Mouse (Mus musculus) kidney, postnatal 4 days (tissue): ENCODE data around the gene Tmem259.

Experiments
- DNase-seq, 2 experiments: peaks; one replicate each; pipeline ENCODE4 v3.0.0; 2021; ENCODE audit warnings: mixed read lengths in 2 of 2

Tmem259 gene

DNA sequence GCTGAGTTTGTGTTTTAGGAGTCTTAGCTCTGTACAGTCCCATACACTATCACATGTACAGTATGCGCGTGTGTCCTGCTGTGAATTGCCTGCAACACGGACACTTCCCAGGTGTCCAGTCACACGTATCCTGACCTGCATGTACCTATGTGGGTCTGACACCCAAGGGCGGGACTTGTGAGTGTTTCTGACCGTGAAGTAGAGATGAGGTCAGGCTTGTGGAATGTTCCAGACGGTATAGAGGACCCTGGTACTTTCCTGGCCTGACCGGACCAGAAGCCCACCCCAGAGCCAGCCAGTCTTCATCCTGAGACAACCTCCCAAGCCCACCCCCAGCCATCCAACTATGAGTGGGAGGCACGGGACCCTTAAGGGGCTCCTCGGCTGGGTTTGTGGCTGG lies 31.5 kb upstream of the Tmem259 start:
- DNase-seq: no peak

DNA sequence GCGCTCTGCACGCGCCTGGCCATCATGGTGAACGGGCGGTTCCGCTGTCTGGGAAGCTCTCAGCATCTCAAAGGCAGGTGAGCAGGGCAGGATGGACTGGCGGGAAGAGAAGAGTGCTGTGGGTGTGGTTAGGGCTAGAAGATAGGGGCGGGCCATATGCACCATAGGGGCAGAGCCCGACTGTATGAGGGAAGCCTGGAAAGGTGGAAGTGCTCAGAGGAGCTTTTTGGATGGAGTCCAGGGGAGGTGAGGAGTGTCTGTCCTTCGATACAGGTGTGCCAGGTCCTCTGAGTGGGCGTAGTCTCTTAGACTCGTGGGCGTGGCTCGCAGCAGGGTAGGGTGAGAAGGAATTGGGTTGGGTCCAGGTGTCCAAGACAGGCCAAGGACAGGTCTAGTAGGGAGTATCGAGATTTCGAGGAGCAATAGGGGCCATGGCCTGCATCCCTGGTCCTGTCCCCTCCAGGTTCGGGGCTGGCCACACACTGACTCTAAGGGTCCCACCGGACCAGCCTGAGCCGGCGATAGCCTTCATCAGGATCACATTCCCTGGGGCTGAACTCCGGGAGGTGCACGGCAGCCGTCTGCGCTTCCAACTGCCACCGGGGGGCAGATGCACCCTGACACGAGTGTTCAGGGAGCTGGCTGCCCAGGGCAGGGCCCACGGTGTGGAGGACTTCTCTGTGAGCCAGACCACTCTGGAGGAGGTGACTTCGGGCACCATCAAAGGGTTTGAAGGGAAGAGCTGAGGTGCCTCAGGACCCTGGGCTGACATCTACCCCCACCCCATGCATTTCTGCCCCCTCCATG lies 30.6 kb upstream of the Tmem259 start:
- DNase-seq: peak in 1 of 2 experiments; percentile 49

DNA sequence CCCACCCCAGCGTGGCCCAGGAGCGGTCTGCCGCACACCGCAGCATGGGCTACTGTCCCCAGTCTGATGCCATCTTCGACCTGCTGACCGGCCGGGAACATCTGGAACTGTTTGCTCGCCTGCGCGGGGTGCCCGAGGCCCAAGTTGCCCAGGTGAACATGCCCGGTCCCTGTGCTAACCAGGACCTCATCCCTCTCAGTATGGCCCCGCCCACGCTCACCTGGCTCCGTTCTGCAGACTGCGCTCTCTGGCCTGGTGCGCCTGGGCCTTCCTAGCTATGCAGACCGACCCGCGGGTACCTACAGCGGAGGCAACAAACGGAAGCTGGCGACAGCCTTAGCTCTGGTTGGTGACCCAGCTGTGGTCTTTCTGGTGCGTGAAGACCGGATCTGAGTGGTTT lies 29.5 kb upstream of the Tmem259 start:
- DNase-seq: no peak

DNA sequence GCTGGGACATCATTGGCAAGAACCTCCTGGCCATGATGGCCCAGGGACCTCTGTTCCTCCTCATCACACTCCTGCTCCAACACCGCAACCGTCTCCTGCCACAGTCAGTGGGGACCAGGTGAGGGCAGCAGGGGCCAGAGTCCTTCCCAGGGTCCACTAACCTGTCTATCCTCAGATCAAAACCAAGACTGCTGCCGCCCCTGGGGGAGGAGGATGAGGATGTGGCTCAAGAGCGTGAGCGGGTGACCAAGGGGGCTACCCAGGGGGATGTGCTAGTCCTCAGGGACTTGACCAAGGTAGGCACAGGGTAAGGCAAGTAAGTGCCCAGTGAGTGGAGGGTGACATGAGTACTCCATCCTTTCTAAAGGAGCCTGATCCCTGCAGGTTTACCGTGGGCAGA lies 27.6 kb upstream of the Tmem259 start:
- DNase-seq: no peak

DNA sequence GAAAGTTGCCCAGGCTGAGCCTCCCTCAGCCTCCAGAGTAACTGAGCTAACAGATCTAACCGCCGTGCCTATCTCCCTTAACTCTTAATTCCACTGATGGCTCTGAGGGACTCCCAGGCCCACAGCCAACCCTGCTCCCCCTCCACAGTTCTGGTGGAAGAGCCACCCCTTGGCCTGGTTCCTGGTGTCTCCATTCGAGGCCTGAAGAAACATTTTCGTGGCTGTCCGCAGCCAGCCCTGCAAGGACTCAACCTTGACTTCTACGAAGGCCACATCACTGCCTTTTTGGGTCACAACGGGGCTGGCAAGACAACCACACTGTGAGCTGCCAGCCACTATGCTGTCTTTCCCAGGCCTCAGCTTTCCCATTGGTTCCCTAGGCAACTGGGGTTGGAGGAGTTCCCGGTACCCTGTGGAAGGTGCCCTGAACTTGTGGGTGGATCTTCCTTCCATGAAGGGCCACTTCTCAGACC lies 20.1 kb upstream of the Tmem259 start:
- no peak for DNase-seq

DNA sequence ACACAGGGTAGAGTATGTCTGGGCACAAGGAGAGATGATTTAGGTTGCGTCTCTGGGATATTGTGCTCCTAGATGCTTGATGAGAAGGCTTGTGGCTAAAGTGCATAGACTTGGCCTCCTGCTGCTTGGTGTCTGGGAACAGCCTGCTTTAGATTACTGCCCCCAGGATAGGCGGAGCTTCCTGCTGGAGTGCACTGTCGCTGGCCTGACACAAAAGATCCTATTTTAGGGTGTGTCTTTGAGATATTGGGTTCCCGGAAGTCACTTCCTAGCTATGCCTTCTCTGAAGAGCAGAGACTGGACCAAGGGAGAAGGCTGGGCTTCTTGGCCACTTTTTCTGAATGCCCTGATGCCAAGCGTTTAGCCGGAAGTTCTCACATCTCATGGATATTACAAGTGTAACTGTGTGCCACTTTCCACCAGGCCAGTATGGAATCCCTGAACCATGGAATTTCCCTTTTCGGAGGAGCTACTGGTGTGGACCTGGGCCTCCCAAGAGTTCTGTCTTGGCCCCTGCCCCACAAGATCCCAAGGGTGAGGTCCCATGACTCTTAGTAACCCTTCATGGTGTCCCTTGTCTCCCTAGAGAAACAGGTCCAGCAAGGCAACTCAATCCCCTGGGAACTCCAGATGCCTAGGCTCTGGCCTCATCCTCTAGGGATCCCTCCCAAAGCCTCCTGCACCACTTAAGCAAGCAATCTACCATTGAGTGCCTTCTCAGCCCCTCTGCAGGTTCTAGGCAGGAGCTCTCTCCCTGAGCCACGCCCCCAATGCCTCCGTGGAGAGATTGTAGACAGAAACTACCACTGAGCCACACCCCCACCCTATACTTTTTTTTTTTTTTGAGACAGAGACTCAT lies 19.5 kb upstream of the Tmem259 start:
- DNase-seq: peak in 1 of 2 experiments; percentile 38

DNA sequence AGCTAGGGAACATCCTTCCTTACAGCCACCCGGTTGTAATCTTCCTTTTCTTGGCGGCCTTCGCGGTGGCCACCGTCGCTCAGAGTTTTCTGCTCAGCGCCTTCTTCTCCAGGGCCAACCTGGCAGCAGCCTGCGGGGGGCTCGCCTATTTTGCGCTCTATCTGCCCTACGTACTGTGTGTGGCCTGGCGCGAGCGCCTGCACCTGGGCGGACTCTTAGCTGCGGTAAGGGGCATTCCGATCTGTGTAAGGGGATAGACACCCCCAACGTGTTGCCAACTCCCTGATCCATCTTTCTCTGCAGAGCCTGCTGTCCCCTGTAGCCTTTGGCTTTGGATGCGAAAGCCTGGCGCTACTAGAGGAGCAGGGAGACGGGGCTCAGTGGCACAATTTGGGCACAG lies 18.7 kb upstream of the Tmem259 start:
- DNase-seq: no peak

DNA sequence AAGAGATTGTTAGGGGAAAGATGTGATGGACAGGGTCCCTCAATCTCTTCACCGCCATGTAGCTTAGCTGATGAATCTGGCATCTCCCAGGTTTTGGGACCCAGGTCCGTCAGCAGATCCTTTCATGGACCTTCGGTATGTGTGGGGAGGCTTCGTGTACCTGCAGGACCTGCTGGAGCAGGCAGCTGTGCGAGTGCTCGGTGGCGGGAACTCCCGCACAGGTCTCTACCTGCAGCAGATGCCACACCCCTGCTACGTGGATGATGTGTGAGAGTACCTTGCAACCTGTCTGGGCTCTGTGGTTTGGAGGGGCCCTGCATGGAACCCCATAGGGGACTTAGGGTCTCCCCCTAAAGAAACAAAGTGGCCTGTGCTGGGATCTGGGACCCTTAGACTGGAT lies 17.8 kb upstream of the Tmem259 start:
- DNase-seq: no peak

DNA sequence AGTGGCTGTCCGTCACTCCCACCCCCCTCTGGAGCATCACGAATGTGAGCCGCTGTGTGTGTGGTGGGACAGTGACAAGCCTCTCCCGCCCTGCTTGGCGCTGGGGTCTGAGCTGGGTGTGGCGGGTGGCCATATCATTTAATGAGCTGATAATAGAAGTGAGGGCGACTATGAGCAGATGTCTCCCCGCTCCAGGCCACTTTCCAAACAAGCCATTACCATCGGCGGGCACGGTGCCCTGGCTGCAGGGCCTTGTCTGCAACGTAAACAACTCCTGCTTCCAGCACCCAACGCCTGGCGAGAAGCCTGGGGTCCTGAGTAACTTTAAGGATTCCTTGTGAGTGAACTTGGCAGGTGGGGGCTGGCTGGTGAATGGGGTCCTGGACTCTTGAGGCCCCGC lies 13.7 kb upstream of the Tmem259 start:
- peak in 1 of 2 experiments; percentile 48 for DNase-seq

DNA sequence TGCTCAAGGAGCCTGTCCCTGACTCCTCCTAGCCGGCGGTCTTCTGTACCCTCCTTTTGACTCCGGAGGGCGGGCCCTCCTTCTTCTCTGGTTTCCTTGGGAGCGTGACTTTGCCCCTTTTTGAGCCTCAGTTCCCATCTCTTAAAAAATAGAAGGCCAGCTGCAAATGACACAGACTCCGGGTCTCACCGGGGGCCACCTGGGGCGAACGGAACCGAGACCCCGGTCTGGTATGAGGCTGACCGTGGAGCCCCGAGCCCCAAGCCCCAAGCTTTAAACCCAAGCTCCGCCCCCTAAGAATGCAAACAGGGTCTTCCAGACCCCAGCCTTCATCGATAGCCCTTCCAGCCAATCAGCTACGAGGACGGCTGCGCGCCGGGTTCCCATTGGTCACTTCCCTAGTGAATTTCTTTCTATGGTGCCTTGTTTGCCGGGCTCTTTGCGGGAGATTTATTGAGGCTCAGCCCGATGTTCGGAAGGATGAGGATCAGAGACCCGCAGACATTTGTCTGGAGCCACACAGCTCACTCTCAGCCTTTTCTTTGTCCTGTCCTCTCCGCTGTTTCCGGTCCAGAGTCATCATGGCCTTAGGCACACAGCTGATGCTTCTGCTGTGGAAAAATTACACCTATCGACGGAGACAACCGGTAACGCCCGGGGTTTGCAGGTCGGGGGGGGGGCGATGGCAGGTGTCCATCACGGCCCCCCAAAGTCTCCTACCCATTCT lies 13.1 kb upstream of the Tmem259 start:
- DNase-seq: peak; percentile 83 to 89

DNA sequence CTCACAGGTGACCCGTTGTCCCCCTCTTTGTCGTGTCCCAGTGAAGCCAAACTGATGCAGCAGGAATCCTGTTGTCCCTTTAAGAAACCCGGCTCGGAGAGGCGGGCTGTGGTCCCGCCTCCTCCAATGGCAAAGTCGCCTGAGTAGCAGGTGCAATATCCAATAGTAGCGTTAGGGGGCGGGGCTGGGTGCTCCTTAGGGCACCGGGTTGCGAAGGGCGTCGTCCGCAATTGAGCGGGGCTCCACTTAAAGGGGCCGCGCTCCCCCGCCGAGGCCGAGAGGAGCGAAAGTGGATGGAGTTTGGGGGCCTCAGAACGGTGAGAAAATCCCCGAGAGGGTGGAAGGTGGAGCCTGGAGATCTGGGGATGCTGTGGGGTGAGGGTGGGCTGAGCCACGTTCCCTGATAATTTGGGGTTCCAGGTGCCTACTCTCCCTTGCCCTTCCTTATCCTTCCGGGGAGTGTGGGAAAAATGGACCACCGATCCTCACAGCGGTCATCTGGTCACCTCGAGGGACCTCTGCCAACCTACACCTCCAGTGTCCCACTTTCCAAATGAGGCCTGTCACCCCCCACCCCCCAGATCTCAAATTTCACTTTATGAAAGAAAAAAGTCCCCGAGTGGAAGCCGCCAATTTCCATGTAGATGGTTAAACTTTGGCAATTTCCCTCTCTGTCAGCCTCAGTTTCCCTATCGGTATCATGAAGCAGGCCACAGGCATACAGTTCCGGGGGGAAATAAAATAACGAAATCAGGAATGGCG lies 12.3 kb upstream of the Tmem259 start, which contains the start of gene Abca7:
TSS of gene Abca7 (plus strand) at position 223 of the 762 bp plus-strand sequence.
- DNase-seq: peak; percentile 99

DNA sequence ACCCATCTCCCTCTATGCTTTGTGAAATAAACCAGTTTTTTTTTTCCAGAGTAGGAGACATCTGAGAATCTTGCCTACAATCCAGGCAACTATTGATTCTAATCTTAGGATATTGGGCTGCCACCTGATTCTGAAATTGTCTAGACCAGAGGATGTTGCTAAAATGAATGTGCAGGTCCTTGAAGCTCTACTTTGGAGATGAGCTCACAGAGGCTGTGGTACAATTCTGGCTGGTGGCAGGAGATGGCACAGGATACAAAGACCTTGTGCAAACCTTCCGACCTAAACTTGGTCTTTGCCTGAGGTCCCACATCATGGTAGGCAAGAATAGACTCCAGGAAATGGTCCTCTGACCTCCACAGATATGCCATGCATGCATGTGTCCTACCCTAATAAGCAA lies 11.5 kb upstream of the Tmem259 start:
- DNase-seq: no peak

DNA sequence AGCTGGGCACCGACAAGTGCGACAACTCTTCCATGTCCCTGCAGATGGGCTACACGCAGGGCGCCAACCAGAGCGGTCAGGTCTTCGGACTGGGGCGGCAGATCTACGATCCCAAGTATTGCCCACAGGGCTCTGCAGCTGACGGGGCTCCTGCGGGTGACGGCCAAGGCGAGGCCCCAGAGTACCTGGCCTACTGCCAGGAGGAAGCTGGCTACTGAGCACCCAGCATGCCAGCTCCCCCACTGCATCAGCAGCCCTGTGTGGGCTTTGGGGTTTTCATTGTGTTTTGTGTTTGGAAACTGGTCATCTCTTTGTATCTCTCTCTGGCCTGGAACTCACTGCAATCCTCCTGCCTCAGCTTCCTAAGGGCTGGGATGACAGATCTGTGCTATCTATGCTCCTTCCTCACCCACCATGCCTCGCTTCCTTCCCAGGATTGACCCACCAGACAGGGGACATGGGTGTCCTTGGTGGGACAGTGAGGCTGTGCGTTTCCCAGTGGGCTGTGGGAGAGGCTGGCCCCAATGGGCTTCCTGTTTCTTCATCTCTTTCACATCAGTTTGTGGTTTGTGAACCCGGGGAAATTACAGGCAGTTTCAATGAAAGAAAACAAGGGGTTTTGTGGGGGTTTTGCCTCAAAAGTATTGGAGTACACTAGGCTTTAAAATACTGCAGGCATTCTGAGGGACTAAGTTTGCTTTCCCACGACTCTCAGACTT lies 10.4 kb upstream of the Tmem259 start:
- peak; percentile 45 to 63 for DNase-seq

DNA sequence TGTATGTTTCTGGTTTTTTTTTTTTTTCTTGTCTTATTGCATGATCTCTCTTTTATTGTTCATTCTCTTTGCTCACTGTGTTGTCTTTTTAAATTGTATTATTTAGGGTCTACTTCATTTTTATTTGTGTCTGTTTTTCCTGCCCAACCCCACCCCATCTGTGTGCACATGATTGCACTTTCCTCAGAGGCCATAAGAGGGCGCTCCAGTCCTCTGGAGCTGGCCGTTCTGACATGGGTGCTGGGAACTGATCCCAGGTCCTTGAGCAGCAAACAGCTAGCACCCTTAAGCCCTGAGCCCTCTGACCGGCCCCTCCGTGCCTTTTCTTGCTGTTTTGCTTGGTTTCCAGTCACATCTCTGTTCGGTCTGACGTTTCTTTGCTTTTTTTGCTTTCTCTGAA lies 7.4 kb upstream of the Tmem259 start:
- no peak for DNase-seq

DNA sequence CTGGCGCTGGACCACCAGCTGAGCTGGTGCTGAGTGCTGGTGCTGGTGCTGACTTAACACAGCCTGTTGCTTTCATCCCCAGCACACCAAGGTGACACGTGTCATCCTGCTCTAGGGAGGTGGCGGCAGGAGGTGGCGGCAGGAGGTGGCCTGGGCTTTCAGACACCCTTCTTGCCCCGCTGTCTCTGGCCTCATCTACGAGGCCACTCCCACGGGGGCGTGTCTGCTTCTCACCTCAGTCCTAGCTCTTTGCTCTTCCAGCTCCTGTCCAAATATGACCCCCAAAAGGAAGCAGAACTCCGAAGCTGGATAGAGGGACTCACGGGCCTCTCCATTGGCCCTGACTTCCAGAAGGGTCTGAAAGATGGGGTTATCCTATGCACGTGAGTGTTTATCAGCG lies 7.0 kb upstream of the Tmem259 start:
- DNase-seq: no peak

DNA sequence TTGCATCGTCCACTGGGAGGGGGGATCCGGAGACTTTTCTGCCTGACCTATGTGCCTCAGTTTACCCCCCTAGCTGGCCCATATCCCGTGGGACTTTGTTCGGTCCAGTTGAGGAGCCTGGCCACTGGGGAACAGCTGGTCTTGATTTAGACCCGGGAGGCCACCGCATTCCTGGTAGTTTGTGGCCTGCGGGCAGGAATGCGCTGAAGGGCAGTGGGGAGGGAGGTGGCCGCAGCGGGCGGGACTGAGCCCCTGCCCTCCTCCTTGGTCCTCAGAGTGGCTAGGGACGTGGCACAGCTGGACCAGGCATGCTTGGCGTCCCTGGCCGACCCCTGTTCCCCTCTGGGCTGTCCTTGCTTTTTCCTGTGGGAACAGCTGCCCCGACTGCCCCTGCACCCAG lies 5.7 kb upstream of the Tmem259 start:
- DNase-seq: peak; percentile 61 to 77

DNA sequence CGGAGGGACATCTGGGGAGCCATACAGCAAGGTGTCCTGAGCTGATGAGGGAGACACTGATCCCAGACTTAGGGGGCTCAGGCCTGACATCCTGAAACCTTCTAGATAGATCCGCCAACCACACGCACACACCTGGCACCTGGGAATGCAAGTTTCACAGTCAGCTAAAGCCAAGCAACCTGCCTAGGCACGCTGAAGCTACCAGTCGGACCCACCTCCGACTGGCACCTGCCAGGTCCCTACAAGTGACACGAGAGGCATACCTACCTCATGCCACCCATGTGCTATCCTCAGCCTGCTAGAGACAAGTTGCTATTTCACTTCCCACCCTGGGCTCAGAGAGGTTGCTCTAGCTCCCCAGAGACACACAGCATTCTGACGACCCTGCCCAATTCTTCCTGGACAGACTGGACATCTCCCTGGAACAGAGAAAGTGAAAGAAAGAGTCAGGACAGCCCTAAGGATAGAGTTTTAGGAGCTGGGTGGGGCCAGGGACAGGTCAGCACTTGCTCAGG lies 5.2 kb upstream of the Tmem259 start:
- no peak for DNase-seq

DNA sequence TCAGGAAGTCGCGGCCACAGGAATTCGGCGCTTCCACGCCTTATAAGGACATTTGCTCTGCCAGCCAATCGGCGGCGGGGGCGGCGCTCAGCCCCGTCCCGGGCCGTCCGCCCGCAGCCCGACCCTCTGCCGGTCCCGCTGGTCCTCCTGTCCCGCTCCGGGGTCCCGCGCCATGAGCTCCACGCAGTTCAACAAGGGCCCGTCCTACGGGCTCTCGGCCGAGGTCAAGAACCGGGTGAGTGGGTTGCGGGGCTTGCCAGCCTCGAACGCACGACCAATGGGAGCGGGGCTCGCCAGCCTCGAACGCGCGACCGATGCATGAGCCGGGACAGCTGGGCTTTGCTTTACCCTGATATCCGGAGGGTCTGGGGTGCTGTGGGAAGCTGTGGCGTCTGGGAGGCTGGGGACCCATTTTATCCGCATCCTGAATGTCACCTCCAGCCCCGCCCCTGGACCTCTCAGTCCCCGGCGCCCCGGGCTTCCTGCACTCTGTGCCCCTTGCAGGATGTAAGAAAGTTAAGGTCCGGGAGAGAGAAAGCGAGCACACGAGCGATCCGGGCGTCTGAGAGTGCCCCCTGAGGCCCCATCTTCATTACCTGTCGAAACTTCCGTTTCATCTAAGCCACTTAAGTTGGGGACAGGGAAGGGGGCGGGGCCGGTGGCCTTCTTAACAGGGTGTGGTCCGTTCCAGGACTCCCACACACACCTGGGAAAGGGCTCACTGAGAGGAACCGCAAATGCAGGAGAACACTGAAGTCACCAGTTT lies 4.6 kb upstream of the Tmem259 start, which contains the start of gene Cnn2:
TSS of gene Cnn2 (plus strand) at position 79 of the 766 bp plus-strand sequence.
- DNase-seq: peak; percentile 81 to 88

DNA sequence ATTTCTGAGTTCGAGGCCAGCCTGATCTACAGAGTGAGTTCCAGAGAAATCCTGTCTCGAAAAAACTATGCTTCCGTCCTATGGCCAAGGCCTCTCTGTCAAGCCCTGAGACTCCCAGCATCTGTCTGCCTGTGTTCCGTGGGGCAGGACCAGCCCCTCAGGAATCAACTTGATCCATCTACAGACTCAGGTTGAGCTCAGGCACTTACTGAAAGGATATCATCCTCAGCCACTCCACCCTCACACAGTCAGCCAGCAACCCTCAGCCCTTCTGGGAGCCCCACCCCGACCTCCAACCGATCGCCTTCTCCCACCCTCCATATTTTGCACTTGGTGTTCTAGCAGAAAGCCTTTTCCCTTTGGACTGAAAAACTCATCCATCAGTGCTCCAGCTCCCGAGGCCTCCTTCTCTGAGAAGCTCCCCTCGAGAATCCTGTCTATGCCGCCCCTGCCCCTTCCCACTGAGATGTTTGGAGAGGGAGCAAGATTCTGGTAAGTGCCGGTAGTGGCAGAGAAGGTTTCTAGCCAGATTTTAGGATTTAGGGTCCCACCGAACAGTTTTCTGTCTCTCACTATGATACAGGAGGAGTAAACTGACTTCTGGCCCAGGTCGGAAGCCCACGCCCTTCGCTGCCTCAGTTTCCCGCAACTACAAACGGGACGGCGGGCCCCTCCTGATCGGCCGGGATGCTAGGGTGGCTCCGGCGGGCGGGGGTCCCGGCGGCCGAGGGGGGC lies 3.8 kb upstream of the Tmem259 start:
- DNase-seq: peak in 1 of 2 experiments; percentile 44

DNA sequence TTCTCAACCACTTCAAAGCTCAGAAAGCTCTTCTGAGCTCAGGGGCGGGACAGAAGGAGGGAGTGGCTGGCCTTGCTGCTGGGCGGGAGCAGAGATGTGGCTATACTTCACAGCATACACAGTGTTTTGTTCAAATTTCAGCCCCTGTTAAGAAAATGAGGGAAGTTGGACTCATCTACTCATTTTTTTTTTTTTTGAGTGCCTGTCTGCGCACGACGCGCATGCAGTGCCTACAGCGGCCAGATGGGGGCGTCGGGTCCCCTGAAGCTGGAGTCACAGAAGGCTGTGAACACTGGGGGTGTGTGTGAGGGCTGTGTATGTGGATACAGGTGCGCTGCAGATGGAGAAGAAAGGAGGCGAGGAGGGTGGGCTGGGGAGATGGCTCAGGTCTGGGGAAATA lies 2.8 kb upstream of the Tmem259 start:
- peak; percentile 94 to 96 for DNase-seq
